Mouse (Mus musculus) liver, postnatal 0 days (tissue): ENCODE results near the gene Tbxas1.

Source experiments
- CTCF ChIP-seq: sonication (generic); IDR thresholded peaks from 2 replicates; pipeline ENCODE4 v1.5.1; 2016; ENCODE audit warnings: antibody characterized with exemption, low read depth
- EP300 ChIP-seq: IDR thresholded peaks from 2 replicates; pipeline ENCODE4 v1.6.1; 2016; ENCODE audit warnings: antibody characterized with exemption, low read depth, mild to moderate bottlenecking

GRCm38 (mm10) chr6:38901636-38902035 is 26.4 kb downstream of the Tbxas1 start:
- TF ChIP-seq CTCF (no peak), EP300 (no peak)
